25 mouse cellular contexts compared by ENCODE assay signal in genomic region chr6:129720487-129720886, GRCm38 (mm10). TPM values are rescaled to one million over a fixed set of nuclear protein-coding genes. Genes with fewer than 3 reads are reported as not detected.
DNase-seq lines count a peak whose midpoint lies in the region; ATAC-seq and TF ChIP-seq lines count a peak whose summit lies in the region.
"Had no signal": no experiment of that assay in that cellular context is flagged by ENCODE, and none has a peak within 500 bp of the region (broad histone marks: within the 10 kb centered on the region; RNA-seq: fewer than 3 reads in every experiment).

No protein-coding gene starts in this region.

- ATAC-seq in hindbrain, embryonic 11.5 days (ENCODE audit: low FRiP score), result peak; percentile 45; the same call in 1 of the 2 replicates
- no peak for ATAC-seq in hindbrain, postnatal 0 days
- ATAC-seq in kidney, postnatal 0 days (replicated peaks; ENCODE audit: low FRiP score, low read depth), result 0 out of 2 replicates have a peak, but pooled peaks have one; percentile 21

- no peak for TF ChIP-seq CTCF in hindbrain, postnatal 0 days (IDR thresholded peaks at IDR 0.05; ENCODE audit: low read depth)
- TF ChIP-seq CTCF in kidney, postnatal 0 days (IDR thresholded peaks at IDR 0.05; ENCODE audit: low read depth), result no peak
- no peak for TF ChIP-seq CTCF in brain, embryonic 14.5 days (IDR thresholded peaks at IDR 0.05; ENCODE audit: borderline replicate concordance, extremely low read depth, insufficient read depth, insufficient read length)

- 25% methylated on average over 3 of the region's 3 CpGs for WGBS in hindbrain, embryonic 11.5 days
- 7% methylated on average over 3 of the region's 3 CpGs for WGBS in hindbrain, postnatal 0 days
- 3% methylated on average over 3 of the region's 3 CpGs for WGBS in kidney, postnatal 0 days

- no peak overlapping the region for H3K4me2 ChIP-seq in hindbrain, embryonic 11.5 days (replicated peaks; ENCODE audit: low read depth, low read length)
- H3K4me2 ChIP-seq in hindbrain, postnatal 0 days (ENCODE audit: low read depth, low read length), result no peak overlapping the region
- no peak overlapping the region for H3K4me2 ChIP-seq in kidney, postnatal 0 days (ENCODE audit: low read length)
- H3K4me2 ChIP-seq: embryonic facial prominence, embryonic 12.5 days; forebrain, embryonic 12.5 days; heart, embryonic 11.5 days; heart, embryonic 15.5 days; hindbrain, embryonic 14.5 days had no signal

- no peak overlapping the region for H3K9ac ChIP-seq in hindbrain, embryonic 11.5 days (ENCODE audit: low read depth, low read length)
- H3K9ac ChIP-seq in hindbrain, postnatal 0 days (replicated peaks; ENCODE audit: low read length), result no peak overlapping the region
- no peak overlapping the region for H3K9ac ChIP-seq in kidney, postnatal 0 days (ENCODE audit: low read depth, low read length)
- H3K9ac ChIP-seq: embryonic facial prominence, embryonic 12.5 days; forebrain, embryonic 12.5 days; heart, embryonic 15.5 days; hindbrain, embryonic 14.5 days had no signal

- no peaks in the 10 kb centered on the region for H3K36me3 ChIP-seq in hindbrain, embryonic 11.5 days (ENCODE audit: control insufficient read depth, insufficient read depth, low read length)
- no peaks in the 10 kb centered on the region for H3K36me3 ChIP-seq in hindbrain, postnatal 0 days (ENCODE audit: insufficient read depth, low read length)
- H3K36me3 ChIP-seq in kidney, postnatal 0 days (ENCODE audit: insufficient read depth, low read length), result no peaks in the 10 kb centered on the region
- H3K36me3 ChIP-seq: embryonic facial prominence, embryonic 12.5 days; forebrain, embryonic 12.5 days; heart, embryonic 15.5 days had no signal

- no peak for TF ChIP-seq POLR2A in brain, embryonic 14.5 days (IDR thresholded peaks at IDR 0.05; ENCODE audit: borderline replicate concordance, extremely low read depth, insufficient read depth, insufficient read length, poor library complexity, severe bottlenecking)

- H3K4me3 ChIP-seq in hindbrain, embryonic 11.5 days (ENCODE audit: low read depth, low read length), result no peak overlapping the region
- no peak overlapping the region for H3K4me3 ChIP-seq in hindbrain, postnatal 0 days (ENCODE audit: low read length)
- H3K4me3 ChIP-seq in kidney, postnatal 0 days (replicated peaks; ENCODE audit: low read depth, low read length), result no peak overlapping the region
- H3K4me3 ChIP-seq: embryonic facial prominence, embryonic 12.5 days; forebrain, embryonic 12.5 days; heart, adult 2 months; heart, embryonic 15.5 days had no signal

- H3K27ac ChIP-seq in hindbrain, embryonic 11.5 days (ENCODE audit: low read depth, low read length), result no peak overlapping the region
- H3K27ac ChIP-seq in hindbrain, postnatal 0 days, result no peak overlapping the region
- H3K27ac ChIP-seq in kidney, postnatal 0 days, result no peak overlapping the region
- H3K27ac ChIP-seq: embryonic facial prominence, embryonic 12.5 days; forebrain, embryonic 12.5 days; heart, adult 2 months; heart, embryonic 15.5 days; hindbrain, embryonic 14.5 days had no signal

- no peaks in the 10 kb centered on the region for H3K9me3 ChIP-seq in hindbrain, embryonic 11.5 days (ENCODE audit: control insufficient read depth, low read length)
- H3K9me3 ChIP-seq in hindbrain, postnatal 0 days (ENCODE audit: low read length), result no peaks in the 10 kb centered on the region
- no peaks in the 10 kb centered on the region for H3K9me3 ChIP-seq in kidney, postnatal 0 days (replicated peaks; ENCODE audit: low read length)
- H3K9me3 ChIP-seq: forebrain, embryonic 12.5 days; heart, embryonic 15.5 days had no signal

- no peak for DNase-seq in hindbrain, embryonic 11.5 days (ENCODE audit: low spot score)
- no peak for DNase-seq in hindbrain, postnatal 0 days (ENCODE audit: low spot score)
- peak; percentile 40 for DNase-seq in kidney, postnatal 0 days (ENCODE audit: low spot score)
- DNase-seq in kidney, adult 9 months, result no peak
- peak; percentile 5 for DNase-seq in brain, embryonic 14.5 days (ENCODE audit: low read depth)
- peak; percentile 19 for DNase-seq in embryo, embryonic 10.5 days (ENCODE audit: low spot score)
- DNase-seq in right cerebral cortex, postnatal 14 days, result no peak
- DNase-seq in left cerebral cortex, adult 9 months (ENCODE audit: low spot score in 2 of 2), result no peak
- DNase-seq: adrenal gland, adult 8-10 months; adrenal gland, postnatal 36 days; cerebellum, adult 11 months; cerebellum, adult 8-10 months; cerebellum, postnatal 14 days; gastrocnemius, postnatal 10 days; heart, adult 2 months; heart, postnatal 14 days had no signal

- H3K4me1 ChIP-seq in hindbrain, embryonic 11.5 days (replicated peaks; ENCODE audit: control insufficient read depth, insufficient read depth, low read length), result no peaks in the 10 kb centered on the region
- H3K4me1 ChIP-seq in hindbrain, postnatal 0 days (ENCODE audit: insufficient read depth, low read length), result no peaks in the 10 kb centered on the region
- H3K4me1 ChIP-seq in kidney, postnatal 0 days (replicated peaks; ENCODE audit: insufficient read depth, low read length), result no peaks in the 10 kb centered on the region
- H3K4me1 ChIP-seq: embryonic facial prominence, embryonic 12.5 days; forebrain, embryonic 12.5 days; heart, embryonic 15.5 days had no signal

- H3K27me3 ChIP-seq in hindbrain, embryonic 11.5 days (ENCODE audit: control insufficient read depth, insufficient read depth, low read length), result no peaks in the 10 kb centered on the region
- no peaks in the 10 kb centered on the region for H3K27me3 ChIP-seq in hindbrain, postnatal 0 days (ENCODE audit: insufficient read depth, low read length)
- no peaks in the 10 kb centered on the region for H3K27me3 ChIP-seq in kidney, postnatal 0 days (ENCODE audit: insufficient read depth, low read length)
- H3K27me3 ChIP-seq: embryonic facial prominence, embryonic 12.5 days; forebrain, embryonic 12.5 days; heart, embryonic 15.5 days had no signal

RNA-seq across cellular contexts. Expression of gene Klri1, which starts 3.6 kb away (rescaled TPM):
- not detected in 2 replicates for polyA plus RNA-seq in hindbrain, embryonic 11.5 days (2014; fragmentation: Nextera tagmentation; extraction: Ambion mirVana)
- 1.1 TPM in 1 of 2 replicates, not detected in the other for total RNA-seq in hindbrain, postnatal 0 days (2014; rRNA removed)
- polyA plus RNA-seq in hindbrain, postnatal 0 days (2015; fragmentation: Nextera tagmentation; extraction: Ambion mirVana), result 0.35 and 0.44 TPM in 2 replicates
- polyA plus RNA-seq in kidney, postnatal 0 days (2015; fragmentation: Nextera tagmentation; extraction: Ambion mirVana), result not detected in 2 replicates
- polyA plus RNA-seq in brain, embryonic 14.5 days (2012; rRNA removed), result not detected in 2 replicates
- total RNA-seq: adrenal gland, adult 8-10 months; adrenal gland, postnatal 36 days; common myeloid progenitor, adult 5-6 weeks; ES-E14; gastrocnemius, postnatal 10 days; heart, adult 2 months; heart, postnatal 14 days; hematopoietic stem cell, adult 5-6 weeks had no signal
- polyA plus RNA-seq: embryonic facial prominence, embryonic 12.5 days; forebrain, embryonic 12.5 days; gonadal fat pad, adult 2 months; heart, embryonic 11.5 days; heart, embryonic 15.5 days; hindbrain, embryonic 14.5 days had no signal

RNA-seq across cellular contexts. Expression of gene Klri2, which starts 19.8 kb away (rescaled TPM):
- polyA plus RNA-seq in hindbrain, embryonic 11.5 days (2014; fragmentation: Nextera tagmentation; extraction: Ambion mirVana), result not detected in 2 replicates
- not detected in 2 replicates for total RNA-seq in hindbrain, postnatal 0 days (2014; rRNA removed)
- not detected in 2 replicates for polyA plus RNA-seq in hindbrain, postnatal 0 days (2015; fragmentation: Nextera tagmentation; extraction: Ambion mirVana)
- 0.05 TPM in 1 of 2 replicates, not detected in the other for polyA plus RNA-seq in kidney, postnatal 0 days (2015; fragmentation: Nextera tagmentation; extraction: Ambion mirVana)
- polyA plus RNA-seq in brain, embryonic 14.5 days (2012; rRNA removed), result not detected in 2 replicates
- total RNA-seq: adrenal gland, postnatal 36 days; ES-E14; gastrocnemius, postnatal 10 days; heart, postnatal 14 days had no signal
- polyA plus RNA-seq: embryonic facial prominence, embryonic 12.5 days; forebrain, embryonic 12.5 days; gonadal fat pad, adult 2 months; heart, embryonic 11.5 days; heart, embryonic 15.5 days; hindbrain, embryonic 14.5 days had no signal

RNA-seq across cellular contexts. Expression of gene Klrc1, which starts 41.7 kb away (rescaled TPM):
- not detected in 2 replicates for polyA plus RNA-seq in hindbrain, embryonic 11.5 days (2014; fragmentation: Nextera tagmentation; extraction: Ambion mirVana)
- not detected in 2 replicates for total RNA-seq in hindbrain, postnatal 0 days (2014; rRNA removed)
- not detected in 2 replicates for polyA plus RNA-seq in hindbrain, postnatal 0 days (2015; fragmentation: Nextera tagmentation; extraction: Ambion mirVana)
- polyA plus RNA-seq in kidney, postnatal 0 days (2015; fragmentation: Nextera tagmentation; extraction: Ambion mirVana), result not detected in 2 replicates
- polyA plus RNA-seq in brain, embryonic 14.5 days (2012; rRNA removed), result not detected in 2 replicates
- total RNA-seq: adrenal gland, postnatal 36 days; common myeloid progenitor, adult 5-6 weeks; ES-E14; gastrocnemius, postnatal 10 days; heart, postnatal 14 days had no signal
- polyA plus RNA-seq: embryonic facial prominence, embryonic 12.5 days; forebrain, embryonic 12.5 days; heart, embryonic 11.5 days; hindbrain, embryonic 14.5 days had no signal

RNA-seq across cellular contexts. Expression of gene Klrc2, which starts 60.0 kb away (rescaled TPM):
- polyA plus RNA-seq in hindbrain, embryonic 11.5 days (2014; fragmentation: Nextera tagmentation; extraction: Ambion mirVana), result not detected in 2 replicates
- total RNA-seq in hindbrain, postnatal 0 days (2014; rRNA removed), result not detected in 2 replicates
- polyA plus RNA-seq in hindbrain, postnatal 0 days (2015; fragmentation: Nextera tagmentation; extraction: Ambion mirVana), result not detected in 2 replicates
- not detected in 2 replicates for polyA plus RNA-seq in kidney, postnatal 0 days (2015; fragmentation: Nextera tagmentation; extraction: Ambion mirVana)
- not detected in 2 replicates for polyA plus RNA-seq in brain, embryonic 14.5 days (2012; rRNA removed)
- total RNA-seq: adrenal gland, postnatal 36 days; common myeloid progenitor, adult 5-6 weeks; ES-E14; gastrocnemius, postnatal 10 days; heart, adult 2 months; heart, postnatal 14 days had no signal
- polyA plus RNA-seq: embryonic facial prominence, embryonic 12.5 days; forebrain, embryonic 12.5 days; gonadal fat pad, adult 2 months; heart, embryonic 11.5 days; heart, embryonic 15.5 days; hindbrain, embryonic 14.5 days had no signal

Comparison
In these comparisons a context has a peak if more than half of its experiments do, and no peak if none do; other contexts are left out.
1. DNase-seq: peak in kidney, postnatal 0 days (single experiment), brain, embryonic 14.5 days (single experiment) and embryo, embryonic 10.5 days (single experiment); none in hindbrain, embryonic 11.5 days (single experiment), hindbrain, postnatal 0 days (single experiment), kidney, adult 9 months (single experiment), right cerebral cortex, postnatal 14 days (single experiment) and left cerebral cortex, adult 9 months (0 of 2).